Mouse (Mus musculus) cerebellum, adult 2 months (tissue): Measurements from ENCODE around the gene Agpat3.

Source experiments
- CTCF ChIP-seq: fragments of 200-500 bp; IDR thresholded peaks from 2 replicates; pipeline ENCODE4 v1.5.1; 2011; ENCODE audit warnings: low read depth, mild to moderate bottlenecking, control low read depth, low read length, moderate library complexity, borderline replicate concordance; ENCODE audit not compliant: insufficient read depth
- POLR2A ChIP-seq: fragments of 200-500 bp; IDR thresholded peaks from 2 replicates; pipeline ENCODE4 v1.6.1; 2011; ENCODE audit warnings: low read length, control low read depth, borderline replicate concordance; ENCODE audit not compliant: insufficient read depth

DNA sequence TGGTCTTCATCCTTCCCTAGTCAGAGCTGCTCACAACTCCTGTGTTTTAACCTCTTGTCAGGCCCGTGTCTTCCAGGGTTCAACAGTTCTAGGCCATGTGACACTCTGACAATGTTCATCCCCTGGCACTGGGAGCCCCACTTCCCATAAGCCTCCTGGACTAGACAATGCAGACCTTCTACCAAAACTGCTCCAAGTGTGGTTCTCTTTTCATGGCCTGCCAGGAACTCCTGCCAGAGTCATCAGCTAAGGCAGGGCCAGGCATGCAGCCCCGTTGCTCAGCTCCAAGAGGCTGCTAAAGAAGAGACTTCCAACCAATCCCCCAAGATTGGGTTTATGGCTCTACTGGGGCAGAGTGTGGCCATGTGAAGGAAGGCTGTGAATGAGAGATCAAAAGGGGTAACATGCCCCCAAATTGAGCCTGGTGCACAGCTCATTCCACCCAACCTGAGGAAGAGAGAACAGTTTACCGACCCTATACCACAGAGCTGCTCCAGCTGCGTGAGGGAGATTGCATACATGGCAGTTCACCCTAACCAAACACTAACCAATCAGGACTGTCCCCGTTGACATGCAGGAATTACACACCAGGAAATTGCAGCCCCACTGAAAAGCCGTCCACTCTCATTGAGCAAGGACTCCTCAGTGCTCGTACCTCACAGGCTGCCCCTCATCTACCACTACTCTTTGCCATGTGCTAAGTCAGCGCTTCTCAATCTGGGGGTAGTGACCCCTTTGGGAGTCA lies 115.2 kb downstream of the Agpat3 start:
- TF ChIP-seq CTCF = no peak
- TF ChIP-seq POLR2A = no peak
